29 mouse cellular contexts compared by ENCODE assay signal in genomic region chr1:154663721-154664120, GRCm38 (mm10).
DNase-seq lines count a peak whose midpoint lies in the region; ATAC-seq and TF ChIP-seq lines count a peak whose summit lies in the region.
"Had no signal": no experiment of that assay in that cellular context is flagged by ENCODE, and none has a peak within 500 bp of the region (broad histone marks: within the 10 kb centered on the region; RNA-seq: fewer than 3 reads in every experiment).

No protein-coding gene starts in this region.

- peaks cover 15% of the 10 kb centered on the region for H3K4me1 ChIP-seq in hindbrain, postnatal 0 days (ENCODE audit: insufficient read depth, low read length)
- H3K4me1 ChIP-seq in hindbrain, embryonic 14.5 days (replicated peaks; ENCODE audit: control insufficient read depth, insufficient read depth, low read length), result peaks cover 17% of the 10 kb centered on the region
- H3K4me1 ChIP-seq: heart, embryonic 10.5 days; heart, embryonic 15.5 days; liver, embryonic 12.5 days; stomach, embryonic 15.5 days had no signal

- TF ChIP-seq CTCF in hindbrain, postnatal 0 days (IDR thresholded peaks at IDR 0.05; ENCODE audit: low read depth), result no peak

- no peak overlapping the region for H3K4me3 ChIP-seq in hindbrain, postnatal 0 days (ENCODE audit: low read length)
- no peak overlapping the region for H3K4me3 ChIP-seq in hindbrain, embryonic 14.5 days (replicated peaks; ENCODE audit: low read length)
- H3K4me3 ChIP-seq: embryonic facial prominence, embryonic 13.5 days; forebrain, embryonic 10.5 days; heart, embryonic 10.5 days; heart, embryonic 15.5 days; hindbrain, embryonic 12.5 days; left cerebral cortex, adult 2 months; liver, embryonic 12.5 days; stomach, embryonic 15.5 days had no signal

- no peak for ATAC-seq in hindbrain, postnatal 0 days
- ATAC-seq in hindbrain, embryonic 14.5 days (ENCODE audit: low FRiP score), result no peak
- ATAC-seq: forebrain, postnatal 0 days; intestine, postnatal 0 days; liver, embryonic 12.5 days; liver, postnatal 0 days had no signal

- H3K27ac ChIP-seq in hindbrain, postnatal 0 days, result no peak overlapping the region
- no peak overlapping the region for H3K27ac ChIP-seq in hindbrain, embryonic 14.5 days
- H3K27ac ChIP-seq: embryonic facial prominence, embryonic 13.5 days; forebrain, embryonic 10.5 days; heart, embryonic 10.5 days; heart, embryonic 15.5 days; hindbrain, embryonic 12.5 days; left cerebral cortex, adult 2 months; liver, embryonic 12.5 days; stomach, embryonic 15.5 days had no signal

- H3K27me3 ChIP-seq in hindbrain, postnatal 0 days (ENCODE audit: insufficient read depth, low read length), result no peaks in the 10 kb centered on the region
- no peaks in the 10 kb centered on the region for H3K27me3 ChIP-seq in hindbrain, embryonic 14.5 days (ENCODE audit: control insufficient read depth, insufficient read depth, low read length)
- H3K27me3 ChIP-seq: CH12.LX; embryonic facial prominence, embryonic 13.5 days; heart, embryonic 15.5 days; hindbrain, embryonic 12.5 days; liver, embryonic 12.5 days; stomach, embryonic 15.5 days had no signal

- no peak overlapping the region for H3K4me2 ChIP-seq in hindbrain, postnatal 0 days (ENCODE audit: low read depth, low read length)
- no peak overlapping the region for H3K4me2 ChIP-seq in hindbrain, embryonic 14.5 days (replicated peaks)
- H3K4me2 ChIP-seq: embryonic facial prominence, embryonic 13.5 days; heart, embryonic 15.5 days; hindbrain, embryonic 12.5 days; liver, embryonic 12.5 days; midbrain, embryonic 11.5 days; stomach, embryonic 15.5 days had no signal

- no peak overlapping the region for H3K9ac ChIP-seq in hindbrain, postnatal 0 days (replicated peaks; ENCODE audit: low read length)
- H3K9ac ChIP-seq in hindbrain, embryonic 14.5 days, result no peak overlapping the region
- H3K9ac ChIP-seq: embryonic facial prominence, embryonic 13.5 days; forebrain, postnatal 0 days; heart, embryonic 15.5 days; hindbrain, embryonic 12.5 days; liver, embryonic 12.5 days; liver, postnatal 0 days; stomach, embryonic 15.5 days had no signal

- H3K9me3 ChIP-seq in hindbrain, postnatal 0 days (ENCODE audit: low read length), result no peaks in the 10 kb centered on the region
- H3K9me3 ChIP-seq in hindbrain, embryonic 14.5 days (ENCODE audit: control insufficient read depth, low read length), result no peaks in the 10 kb centered on the region
- H3K9me3 ChIP-seq: embryonic facial prominence, embryonic 13.5 days; forebrain, embryonic 10.5 days; heart, embryonic 10.5 days; heart, embryonic 15.5 days; hindbrain, embryonic 12.5 days; liver, embryonic 12.5 days; stomach, embryonic 15.5 days had no signal

- DNase-seq in cerebellum, adult 11-12 months, result peak; percentile 7
- DNase-seq in cerebellum, adult 9-10 months, result no peak
- DNase-seq in hindbrain, postnatal 0 days (ENCODE audit: low spot score), result peak; percentile 16
- no peak for DNase-seq in hindbrain, embryonic 14.5 days (ENCODE audit: low spot score)
- peak; percentile 16 for DNase-seq in cerebellum, adult 8-10 months
- peak; percentile 42 to 50 for DNase-seq in cerebellum, postnatal 36 days
- no peak for DNase-seq in kidney, postnatal 14 days
- DNase-seq: adrenal gland, adult 8-10 months; forebrain, postnatal 0 days; gastrocnemius, postnatal 10 days; heart, postnatal 36 days; kidney, adult 9 months; kidney, postnatal 10 days; liver, postnatal 0 days; lung, postnatal 36 days; retina, postnatal 1 day; right cerebral cortex, postnatal 14 days; thymus, postnatal 14 days had no signal

- no peaks in the 10 kb centered on the region for H3K36me3 ChIP-seq in hindbrain, postnatal 0 days (ENCODE audit: insufficient read depth, low read length)
- no peaks in the 10 kb centered on the region for H3K36me3 ChIP-seq in hindbrain, embryonic 14.5 days (replicated peaks; ENCODE audit: control insufficient read depth, insufficient read depth)
- H3K36me3 ChIP-seq: embryonic facial prominence, embryonic 13.5 days; forebrain, embryonic 10.5 days; heart, embryonic 10.5 days; heart, embryonic 15.5 days; hindbrain, embryonic 12.5 days; liver, embryonic 12.5 days; stomach, embryonic 15.5 days had no signal

Comparison
In these comparisons a context has a peak if more than half of its experiments do, and no peak if none do; other contexts are left out.
1. DNase-seq: peak in cerebellum, adult 11-12 months (single experiment), hindbrain, postnatal 0 days (single experiment), cerebellum, adult 8-10 months (single experiment) and cerebellum, postnatal 36 days (2 of 2); none in cerebellum, adult 9-10 months (single experiment), hindbrain, embryonic 14.5 days (single experiment) and kidney, postnatal 14 days (single experiment).